Mouse (Mus musculus) brown adipose tissue, adult 24 weeks (tissue): ENCODE measurements around the gene Eme2. TPM values are rescaled to one million over a fixed set of nuclear protein-coding genes. Genes with fewer than 3 reads are reported as not detected.

ENCODE experiments used
- H3K27ac ChIP-seq: fragments of 200-500 bp; replicated peaks from 2 replicates; pipeline ENCODE4 v1.5.1; 2012; ENCODE audit warnings: low read depth, mild to moderate bottlenecking, low read length
- H3K4me1 ChIP-seq: fragments of 200-500 bp; 2 replicates; pipeline ENCODE4 v1.6.1; 2012; ENCODE audit warnings: low read length, mixed read lengths; ENCODE audit not compliant: control insufficient read depth, insufficient read depth, insufficient read length
- H3K4me3 ChIP-seq: fragments of 200-500 bp; 2 replicates; pipeline ENCODE4 v1.5.1; 2012; ENCODE audit warnings: low read depth, mild to moderate bottlenecking, low read length, moderate library complexity; ENCODE audit not compliant: insufficient read depth
- polyA plus RNA-seq: library from polyadenylated mRNA; stranded (reverse); fragments of >200 nt; gene quantifications from 2 replicates; pipeline ENCODE4 v1.2.4, GENCODE M21; 2012; ENCODE audit not compliant: missing spikeins, insufficient read depth, insufficient read length

Gene Eme2
- polyA plus RNA-seq, 1 experiment = 5.9 TPM

- H3K4me1 ChIP-seq = peaks cover 8% of the 10 kb centered on the region
- no peak overlapping the region for H3K4me3 ChIP-seq
- H3K27ac ChIP-seq = no peak overlapping the region
Observed at GRCm38 (mm10) chr17:24890151-24891092, 4.5 kb downstream of the Eme2 start.

GRCm38 (mm10) chr17:24888862-24889261, 6.0 kb downstream of the Eme2 start:
- Histone ChIP-seq H3K4me1 (peaks cover 8% of the 10 kb centered on the region), H3K4me3 (no peak overlapping the region), H3K27ac (no peak overlapping the region)

- H3K27ac ChIP-seq = peak overlapping the region; percentile 75
- H3K4me1 ChIP-seq = peaks cover 8% of the 10 kb centered on the region
- peak overlapping the region; percentile 70 for H3K4me3 ChIP-seq
Observed at GRCm38 (mm10) chr17:24887291-24888080, 7.4 kb downstream of the Eme2 start.

- H3K27ac ChIP-seq = peak overlapping the region; percentile 75
- peak overlapping the region; percentile 70 for H3K4me3 ChIP-seq
- H3K4me1 ChIP-seq = peaks cover 10% of the 10 kb centered on the region
Observed at GRCm38 (mm10) chr17:24886932-24887271, 8.0 kb downstream of the Eme2 start.

- H3K4me1 ChIP-seq = peaks cover 11% of the 10 kb centered on the region
- H3K4me3 ChIP-seq = peak within 1 kb of the TSS; percentile 81
- H3K27ac ChIP-seq = peak within 1 kb of the TSS; percentile 75
Observed at GRCm38 (mm10) chr17:24886134-24886931, 8.6 kb downstream of the Eme2 start, which contains the start of the genes Nubp2 and Spsb3. Gene Nubp2, minus strand, starts transcription at chr17:24886349. Gene Spsb3, plus strand, starts transcription at chr17:24886643.

GRCm38 (mm10) chr17:24885356-24886133, 9.3 kb downstream of the Eme2 start:
- peaks cover 11% of the 10 kb centered on the region for H3K4me1 ChIP-seq
- no peak overlapping the region for H3K27ac ChIP-seq
- peak overlapping the region; percentile 81 for H3K4me3 ChIP-seq

GRCm38 (mm10) chr17:24884391-24884790, 10.5 kb downstream of the Eme2 start:
- H3K27ac ChIP-seq = no peak overlapping the region

GRCm38 (mm10) chr17:24881738-24882440, 13.0 kb downstream of the Eme2 start:
- H3K4me1 ChIP-seq = peaks cover 7% of the 10 kb centered on the region
- H3K27ac ChIP-seq = no peak overlapping the region
- no peak overlapping the region for H3K4me3 ChIP-seq

More at GRCm38 (mm10) chr17:24884391-24884790, 10.5 kb downstream of the Eme2 start:
- H3K4me3 ChIP-seq = no peak overlapping the region
- peaks cover 11% of the 10 kb centered on the region for H3K4me1 ChIP-seq

GRCm38 (mm10) chr17:24878531-24878930, 16.4 kb downstream of the Eme2 start:
- Histone ChIP-seq H3K27ac (no peak overlapping the region), H3K4me1 (peaks cover 3% of the 10 kb centered on the region; the same call in 1 of the 2 replicates), H3K4me3 (no peak overlapping the region)

GRCm38 (mm10) chr17:24878117-24878397, 16.8 kb downstream of the Eme2 start:
- peaks cover 3% of the 10 kb centered on the region; the same call in 1 of the 2 replicates for H3K4me1 ChIP-seq
- H3K4me3 ChIP-seq = no peak overlapping the region
- no peak overlapping the region; the same call in 1 of the 2 replicates for H3K27ac ChIP-seq

- peaks cover 3% of the 10 kb centered on the region; the same call in 1 of the 2 replicates for H3K4me1 ChIP-seq
- 0 out of 2 replicates have a peak overlapping the region, but pooled peaks have one; percentile 1 for H3K4me3 ChIP-seq
- no peak overlapping the region for H3K27ac ChIP-seq
Observed at GRCm38 (mm10) chr17:24877336-24878116, 17.4 kb downstream of the Eme2 start.

GRCm38 (mm10) chr17:24874989-24875388, 19.9 kb downstream of the Eme2 start:
- Histone ChIP-seq H3K4me3 (no peak overlapping the region), H3K4me1 (no peaks in the 10 kb centered on the region; the same call in 1 of the 2 replicates), H3K27ac (no peak overlapping the region)

GRCm38 (mm10) chr17:24874405-24874745, 20.5 kb downstream of the Eme2 start:
- Histone ChIP-seq H3K27ac (no peak overlapping the region), H3K4me1 (no peaks in the 10 kb centered on the region; the same call in 1 of the 2 replicates), H3K4me3 (no peak overlapping the region)
